Mouse (Mus musculus): ENCODE measurements around the gene Phf23. TPM values are rescaled to one million over a fixed set of nuclear protein-coding genes. Genes with fewer than 3 reads are reported as not detected.
"Not testable (repeated sequence)": the region's sequence is repeated elsewhere in the genome, so short reads cannot be mapped to it uniquely, and the experiment has no call there.

The Phf23 gene
- polyA plus RNA-seq (2016; fragmentation: Nextera tagmentation; extraction: Ambion mirVana) = 87.8 and 96.2 TPM in 2 replicates

DNA sequence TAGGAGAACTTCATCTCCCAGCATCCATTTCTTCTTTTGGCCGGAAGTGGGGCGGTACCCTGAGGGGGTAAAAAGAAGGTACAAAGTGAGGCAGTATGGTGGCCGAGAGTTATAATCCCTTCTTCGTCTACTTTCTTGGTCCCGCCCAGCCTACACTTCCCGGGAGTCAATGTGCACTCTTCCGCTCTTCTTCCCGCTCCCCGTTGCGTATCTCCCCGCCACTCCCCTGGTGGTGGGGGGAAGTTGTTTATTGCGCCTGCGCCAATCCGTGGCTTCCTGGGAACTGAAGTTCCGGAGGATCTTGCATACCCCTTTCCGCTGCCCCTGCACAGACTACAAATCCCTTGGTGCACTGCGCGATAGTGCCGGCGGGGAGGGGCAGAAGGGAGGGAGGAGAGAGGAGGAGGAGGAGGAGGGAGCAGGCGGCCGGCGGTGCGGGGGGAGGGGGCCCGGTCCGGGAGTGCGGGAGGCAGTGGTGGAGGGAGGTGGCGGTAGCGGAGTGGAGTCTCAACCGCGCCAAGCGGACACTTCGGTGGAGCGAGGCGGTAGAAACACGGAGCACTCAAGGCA is at the start of gene Phf23:
Gene Phf23, plus strand, starts transcription at position 387 of the 570 bp plus-strand sequence.
- peak within 1 kb of the TSS; percentile 94 for H3K27ac ChIP-seq
- under 1% methylated on average over 35 of the region's 36 CpGs for WGBS
- peaks cover 31% of the 10 kb centered on the region for H3K4me1 ChIP-seq
- H3K9ac ChIP-seq = peak within 1 kb of the TSS; percentile 96
- ATAC-seq (ENCODE audit: low FRiP score) = peak; percentile 83
- peaks cover 37% of the 10 kb centered on the region for H3K36me3 ChIP-seq
- peak within 1 kb of the TSS; percentile 62 for H3K4me2 ChIP-seq (replicated peaks)
- no peaks in the 10 kb centered on the region for H3K9me3 ChIP-seq (replicated peaks)
- peak within 1 kb of the TSS; percentile 83 for H3K4me3 ChIP-seq
- no peaks in the 10 kb centered on the region for H3K27me3 ChIP-seq

DNA sequence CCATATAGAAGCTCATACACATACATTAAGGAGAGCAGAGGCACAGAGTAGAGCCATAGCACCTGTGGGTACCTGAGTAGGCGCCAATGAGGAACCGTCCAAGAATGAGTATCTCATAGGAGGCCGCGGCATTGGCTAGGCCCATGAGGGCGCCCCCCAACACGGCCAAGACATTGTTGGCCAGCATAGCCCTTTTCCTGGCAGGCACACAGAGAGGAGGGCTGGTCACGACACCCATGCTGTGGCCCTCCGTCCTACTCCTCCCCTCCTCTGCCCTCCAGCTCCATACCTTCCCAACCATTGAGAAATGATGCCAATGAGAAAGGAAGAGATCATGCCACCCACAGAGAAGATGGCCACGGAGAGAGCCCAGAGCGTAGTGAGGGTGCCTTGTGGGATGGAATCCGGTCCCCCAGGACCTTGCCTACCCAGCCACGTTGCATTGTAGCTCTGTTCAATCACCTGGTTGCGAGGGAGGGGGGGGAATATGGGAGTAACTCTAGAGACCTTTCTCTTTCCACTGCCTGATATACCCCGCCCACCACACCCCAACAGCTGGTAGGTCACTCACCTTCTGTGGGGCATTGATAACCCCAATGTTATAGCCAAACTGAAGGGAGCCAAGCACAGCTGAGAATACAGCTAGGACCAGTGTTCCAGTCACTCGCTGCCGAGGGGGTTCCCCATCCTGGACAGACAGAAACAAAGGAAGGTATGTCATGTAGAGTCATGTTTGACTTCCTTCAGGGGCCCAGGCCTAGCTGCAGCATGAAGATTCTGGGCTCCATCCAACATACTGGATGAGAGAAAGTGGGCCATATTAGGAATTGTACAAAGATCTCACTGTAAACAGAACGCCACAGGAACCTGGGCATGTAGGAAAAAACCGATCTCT is 49.3 kb upstream of the Phf23 start:
- no peaks in the 10 kb centered on the region for H3K36me3 ChIP-seq
- peak overlapping the region; percentile 57; the same call in 1 of the 2 replicates for H3K4me2 ChIP-seq (replicated peaks)
- ATAC-seq (ENCODE audit: low FRiP score) = no peak
- WGBS = 91% methylated on average over 18 of the region's 18 CpGs
- H3K4me1 ChIP-seq = peaks cover 13% of the 10 kb centered on the region
- H3K27ac ChIP-seq = no peak overlapping the region
- no peaks in the 10 kb centered on the region for H3K27me3 ChIP-seq
- peak overlapping the region; percentile 43; the same call in 1 of the 2 replicates for H3K4me3 ChIP-seq
- H3K9me3 ChIP-seq (replicated peaks) = no peaks in the 10 kb centered on the region
- no peak overlapping the region for H3K9ac ChIP-seq

DNA sequence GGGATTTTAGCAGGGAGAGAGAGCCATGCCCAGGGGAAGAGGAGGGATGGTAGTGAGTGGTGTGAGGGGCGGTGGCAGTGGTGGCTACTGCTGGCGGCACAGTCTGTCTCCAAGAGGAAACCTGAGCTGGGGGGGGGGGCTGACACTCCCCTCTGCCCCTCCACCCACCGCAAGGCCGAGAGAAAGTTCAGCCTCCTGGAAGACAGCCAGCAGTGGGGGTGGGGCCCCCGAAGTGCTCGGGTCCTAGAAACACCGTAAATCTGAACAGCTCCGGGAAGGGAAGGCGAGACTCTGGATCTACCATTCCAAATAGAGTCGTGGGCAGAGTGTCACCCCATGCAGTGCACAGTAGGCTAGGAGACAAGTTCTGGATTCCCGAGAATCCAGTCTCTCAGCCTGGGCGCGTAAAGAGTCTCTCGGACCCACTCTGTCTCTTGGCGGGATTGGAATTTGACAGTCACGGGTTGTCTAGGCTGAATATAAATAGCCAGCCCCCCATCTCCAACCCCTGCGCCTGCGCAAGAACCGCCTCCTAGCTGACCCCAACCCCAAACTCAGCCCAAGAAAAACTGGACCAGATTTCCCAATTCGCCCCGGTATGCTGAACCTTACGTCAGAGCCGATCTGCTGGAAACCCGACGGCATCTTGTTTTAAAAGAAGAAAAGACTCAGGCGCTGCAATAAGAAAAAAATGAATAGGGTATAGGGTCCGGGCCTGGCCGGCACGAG is 48.1 kb upstream of the Phf23 start:
- peak overlapping the region; percentile 46 for H3K9ac ChIP-seq
- ATAC-seq (ENCODE audit: low FRiP score) = peak; percentile 38
- WGBS = 4% methylated on average over 29 of the region's 29 CpGs
- H3K27ac ChIP-seq = peak overlapping the region; percentile 72
- H3K4me3 ChIP-seq = peak overlapping the region; percentile 43
- peaks cover 5% of the 10 kb centered on the region; the same call in 1 of the 2 replicates for H3K27me3 ChIP-seq
- no peaks in the 10 kb centered on the region for H3K9me3 ChIP-seq (replicated peaks)
- H3K36me3 ChIP-seq = no peaks in the 10 kb centered on the region
- H3K4me2 ChIP-seq (replicated peaks) = peak overlapping the region; percentile 57
- peaks cover 13% of the 10 kb centered on the region for H3K4me1 ChIP-seq

GRCm38 (mm10) chr11:69948066-69948762 is 47.4 kb upstream of the Phf23 start, which contains the start of gene Slc2a4:
Slc2a4 (minus strand) TSS chr11:69948188.
- H3K4me2 ChIP-seq (replicated peaks) = peak within 1 kb of the TSS; percentile 57
- peak; percentile 93 for ATAC-seq (ENCODE audit: low FRiP score)
- H3K9me3 ChIP-seq (replicated peaks) = no peaks in the 10 kb centered on the region
- peak within 1 kb of the TSS; percentile 43 for H3K4me3 ChIP-seq
- peaks cover 13% of the 10 kb centered on the region for H3K4me1 ChIP-seq
- H3K9ac ChIP-seq = peak within 1 kb of the TSS; percentile 46
- peaks cover 6% of the 10 kb centered on the region; the same call in 1 of the 2 replicates for H3K27me3 ChIP-seq
- H3K27ac ChIP-seq = peak within 1 kb of the TSS; percentile 72
- under 1% methylated on average over 34 of the region's 34 CpGs for WGBS
- H3K36me3 ChIP-seq = no peaks in the 10 kb centered on the region

GRCm38 (mm10) chr11:69948763-69949150 is 46.8 kb upstream of the Phf23 start:
- ATAC-seq (ENCODE audit: low FRiP score) = peak; percentile 53
- WGBS = under 1% methylated on average over 14 of the region's 14 CpGs

DNA sequence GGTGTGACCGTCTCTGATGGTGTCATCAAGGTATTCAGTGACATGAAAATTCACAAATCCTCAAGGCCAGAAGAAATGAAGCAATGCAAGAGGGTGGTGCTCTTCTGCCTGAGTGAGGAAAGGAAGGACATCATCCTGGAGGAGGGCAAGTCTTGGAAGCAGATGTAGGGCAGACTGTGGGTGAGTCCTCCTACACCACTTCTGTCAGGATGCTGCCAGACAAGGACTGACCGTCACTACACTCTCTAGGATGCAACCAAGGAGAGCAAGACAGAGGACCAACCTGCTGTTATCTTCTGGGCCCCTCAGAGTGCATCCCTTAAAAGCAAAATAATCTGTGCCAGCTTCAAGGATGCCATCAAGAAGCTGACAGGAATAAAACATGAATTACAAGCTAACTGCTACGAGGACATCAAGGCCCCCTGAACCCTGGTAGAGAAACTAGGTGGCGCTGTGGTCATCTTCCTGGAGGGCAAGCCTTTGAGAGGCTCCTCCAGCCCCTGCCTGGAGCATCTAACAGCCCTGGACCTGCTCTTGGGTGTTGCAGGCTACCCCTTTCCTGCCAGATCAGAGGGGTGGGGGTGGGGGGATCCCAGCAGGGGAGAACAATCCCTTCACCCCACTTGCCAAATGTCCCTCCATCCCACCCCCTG is 44.6 kb upstream of the Phf23 start:
- Histone ChIP-seq H3K9ac (no peak overlapping the region), H3K36me3 (no peaks in the 10 kb centered on the region), H3K9me3 (replicated peaks) (no peaks in the 10 kb centered on the region), H3K4me2 (replicated peaks) (no peak overlapping the region), H3K4me1 (peaks cover 13% of the 10 kb centered on the region), H3K27me3 (peaks cover 11% of the 10 kb centered on the region), H3K27ac (no peak overlapping the region), H3K4me3 (no peak overlapping the region)
- WGBS = 39% methylated on average over 4 of the region's 4 CpGs
- no peak for ATAC-seq (ENCODE audit: low FRiP score)

More at GRCm38 (mm10) chr11:69948763-69949150, 46.8 kb upstream of the Phf23 start:
- H3K9me3 ChIP-seq (replicated peaks) = no peaks in the 10 kb centered on the region
- peaks cover 6% of the 10 kb centered on the region; the same call in 1 of the 2 replicates for H3K27me3 ChIP-seq
- peak overlapping the region; percentile 72 for H3K27ac ChIP-seq
- peak overlapping the region; percentile 57 for H3K4me2 ChIP-seq (replicated peaks)
- H3K4me1 ChIP-seq = peaks cover 13% of the 10 kb centered on the region
- peak overlapping the region; percentile 35; the same call in 1 of the 2 replicates for H3K9ac ChIP-seq
- H3K4me3 ChIP-seq = peak overlapping the region; percentile 43
- H3K36me3 ChIP-seq = no peaks in the 10 kb centered on the region

- Histone ChIP-seq H3K27me3 (peaks cover 11% of the 10 kb centered on the region), H3K4me1 (peaks cover 12% of the 10 kb centered on the region), H3K4me3 (no peak overlapping the region), H3K4me2 (replicated peaks) (no peak overlapping the region), H3K27ac (no peak overlapping the region), H3K36me3 (no peaks in the 10 kb centered on the region), H3K9ac (peak overlapping the region; percentile 38; the same call in 1 of the 2 replicates), H3K9me3 (replicated peaks) (no peaks in the 10 kb centered on the region)
- ATAC-seq (ENCODE audit: low FRiP score) = no peak
- WGBS = 42% methylated on average over 1 of the region's 1 CpGs
These were observed 43.3 kb upstream of the Phf23 start for GRCm38 (mm10) chr11:69952274-69952673.

GRCm38 (mm10) chr11:69953267-69953915 is 42.2 kb upstream of the Phf23 start:
- Histone ChIP-seq H3K27ac (no peak overlapping the region), H3K4me3 (no peak overlapping the region), H3K9me3 (replicated peaks) (no peaks in the 10 kb centered on the region), H3K36me3 (no peaks in the 10 kb centered on the region), H3K27me3 (peaks cover 11% of the 10 kb centered on the region), H3K9ac (no peak overlapping the region), H3K4me1 (peaks cover 7% of the 10 kb centered on the region), H3K4me2 (replicated peaks) (no peak overlapping the region)
- ATAC-seq (ENCODE audit: low FRiP score) = no peak
- 70% methylated on average over 11 of the region's 11 CpGs for WGBS

DNA sequence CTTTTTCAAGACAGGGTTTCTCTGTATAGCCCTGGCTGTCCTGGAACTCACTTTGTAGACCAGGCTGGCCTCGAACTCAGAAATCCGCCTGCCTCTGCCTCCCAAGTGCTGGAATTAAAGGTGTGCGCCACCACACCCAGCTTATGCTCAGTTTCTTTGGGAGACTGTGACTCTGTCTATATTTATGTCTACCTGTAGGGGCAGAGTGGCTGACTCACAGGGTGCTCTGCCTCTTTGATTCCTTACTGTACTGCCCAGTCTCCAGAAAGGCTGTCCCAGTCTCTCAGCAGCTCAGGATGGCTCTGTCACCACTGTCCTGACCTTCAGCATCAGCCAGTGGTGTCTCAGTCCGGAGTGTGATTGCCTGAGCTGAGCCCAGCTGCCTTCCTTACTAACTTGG is 40.0 kb upstream of the Phf23 start:
- 85% methylated on average over 4 of the region's 4 CpGs for WGBS
- ATAC-seq (ENCODE audit: low FRiP score); H3K9me3 ChIP-seq (replicated peaks); H3K27ac ChIP-seq; H3K4me3 ChIP-seq; H3K4me2 ChIP-seq (replicated peaks); H3K36me3 ChIP-seq; H3K4me1 ChIP-seq; H3K9ac ChIP-seq: not testable (repeated sequence)
- H3K27me3 ChIP-seq = peaks cover 23% of the 10 kb centered on the region

DNA sequence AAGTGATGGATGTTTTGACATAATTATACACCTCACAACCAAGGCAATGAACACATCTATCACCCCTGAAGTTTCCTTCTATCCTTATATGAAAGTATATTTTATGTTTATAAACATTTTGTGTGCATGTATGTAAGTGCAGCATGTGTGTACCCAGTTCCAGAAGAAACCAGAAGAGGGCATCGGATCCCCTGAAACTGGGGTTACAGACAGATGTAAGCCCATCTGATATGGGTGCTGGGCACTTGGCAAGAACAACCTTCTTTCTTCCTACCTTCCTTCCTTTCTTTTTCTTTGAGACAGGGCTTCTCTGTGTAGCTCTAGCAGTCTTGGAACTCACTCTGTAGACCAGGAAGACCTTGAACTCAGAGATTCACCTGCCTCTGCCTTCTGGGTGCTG is 39.4 kb upstream of the Phf23 start:
- H3K9ac ChIP-seq = no peak overlapping the region
- peaks cover 29% of the 10 kb centered on the region for H3K27me3 ChIP-seq
- no peaks in the 10 kb centered on the region for H3K36me3 ChIP-seq
- H3K9me3 ChIP-seq (replicated peaks) = no peaks in the 10 kb centered on the region
- no peak overlapping the region for H3K4me3 ChIP-seq
- ATAC-seq (ENCODE audit: low FRiP score) = no peak
- H3K4me2 ChIP-seq (replicated peaks) = no peak overlapping the region
- H3K27ac ChIP-seq = no peak overlapping the region
- H3K4me1 ChIP-seq = no peaks in the 10 kb centered on the region
- 81% methylated on average over 1 of the region's 1 CpGs for WGBS

DNA sequence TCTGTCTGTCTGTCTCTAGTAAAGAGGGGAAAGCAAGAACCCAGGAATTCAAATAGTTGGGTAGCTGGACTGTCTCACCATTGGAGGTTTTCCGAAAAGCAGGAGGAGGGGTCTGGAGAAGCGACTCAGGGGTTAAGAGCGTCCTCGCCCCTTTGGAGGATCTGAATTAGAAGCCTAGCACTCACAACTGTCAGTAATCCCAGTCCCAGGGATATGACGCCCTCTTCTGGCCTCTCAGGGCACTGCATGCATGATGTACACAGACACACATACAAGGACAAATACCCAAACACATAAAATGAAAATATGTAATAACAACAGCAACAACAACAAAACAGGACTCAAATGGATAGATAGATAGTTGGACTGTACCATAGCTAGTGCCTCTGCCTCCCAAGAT is 35.0 kb upstream of the Phf23 start:
- WGBS = 22% methylated on average over 5 of the region's 5 CpGs
- H3K27me3 ChIP-seq = peaks cover 60% of the 10 kb centered on the region
- H3K9me3 ChIP-seq (replicated peaks) = no peaks in the 10 kb centered on the region
- ATAC-seq (ENCODE audit: low FRiP score) = no peak
- H3K4me3 ChIP-seq = no peak overlapping the region
- peaks cover 3% of the 10 kb centered on the region; the same call in 1 of the 2 replicates for H3K4me1 ChIP-seq
- no peak overlapping the region for H3K9ac ChIP-seq
- no peak overlapping the region for H3K27ac ChIP-seq
- H3K36me3 ChIP-seq = no peaks in the 10 kb centered on the region
- no peak overlapping the region for H3K4me2 ChIP-seq (replicated peaks)
